Mouse (Mus musculus): ENCODE data around the gene Slc46a1. TPM values are rescaled to one million over a fixed set of nuclear protein-coding genes. Genes with fewer than 3 reads are reported as not detected.
A peak's percentile ranks its signal among the peaks of the same experiment; 100 is the strongest.

Slc46a1 gene
- polyA plus RNA-seq, 1 experiment from 2014 or later = 68.7 TPM

- Histone ChIP-seq H3K9ac (ENCODE audit: low read depth, low read length) (no peak overlapping the region), H3K36me3 (ENCODE audit: control insufficient read depth, insufficient read depth) (no peaks in the 10 kb centered on the region), H3K4me2 (replicated peaks; ENCODE audit: low read depth) (no peak overlapping the region), H3K9me3 (ENCODE audit: control insufficient read depth) (no peaks in the 10 kb centered on the region), H3K27me3 (replicated peaks; ENCODE audit: control insufficient read depth, insufficient read depth, low read length) (no peaks in the 10 kb centered on the region), H3K27ac (ENCODE audit: low read depth, low read length) (no peak overlapping the region), H3K4me3 (ENCODE audit: low read depth, low read length) (no peak overlapping the region), H3K4me1 (replicated peaks; ENCODE audit: control insufficient read depth, insufficient read depth, low read length) (no peaks in the 10 kb centered on the region)
- no peak for TF ChIP-seq CTCF (IDR thresholded peaks at IDR 0.05; ENCODE audit: low read depth)
- ATAC-seq = no peak
- WGBS = 72% methylated on average over 2 of the region's 2 CpGs
These were observed 41.1 kb upstream of the Slc46a1 start for GRCm38 (mm10) chr11:78424352-78424751.

GRCm38 (mm10) chr11:78425572-78425971 is 39.9 kb upstream of the Slc46a1 start:
- no peak for ATAC-seq
- Histone ChIP-seq H3K4me3 (ENCODE audit: low read depth, low read length) (no peak overlapping the region), H3K9me3 (ENCODE audit: control insufficient read depth) (no peaks in the 10 kb centered on the region), H3K27ac (ENCODE audit: low read depth, low read length) (no peak overlapping the region), H3K27me3 (replicated peaks; ENCODE audit: control insufficient read depth, insufficient read depth, low read length) (no peaks in the 10 kb centered on the region), H3K36me3 (ENCODE audit: control insufficient read depth, insufficient read depth) (no peaks in the 10 kb centered on the region), H3K4me2 (replicated peaks; ENCODE audit: low read depth) (no peak overlapping the region), H3K9ac (ENCODE audit: low read depth, low read length) (no peak overlapping the region), H3K4me1 (replicated peaks; ENCODE audit: control insufficient read depth, insufficient read depth, low read length) (no peaks in the 10 kb centered on the region)
- no peak for TF ChIP-seq CTCF (IDR thresholded peaks at IDR 0.05; ENCODE audit: low read depth)
- 55% methylated on average over 1 of the region's 1 CpGs for WGBS

GRCm38 (mm10) chr11:78427655-78428054 is 37.8 kb upstream of the Slc46a1 start:
- WGBS = 56% methylated on average over 6 of the region's 6 CpGs
- H3K4me1 ChIP-seq (replicated peaks; ENCODE audit: control insufficient read depth, insufficient read depth, low read length) = no peaks in the 10 kb centered on the region
- peak; percentile 75 for ATAC-seq
- no peak overlapping the region for H3K4me3 ChIP-seq (ENCODE audit: low read depth, low read length)
- H3K9me3 ChIP-seq (ENCODE audit: control insufficient read depth) = no peaks in the 10 kb centered on the region
- H3K27me3 ChIP-seq (replicated peaks; ENCODE audit: control insufficient read depth, insufficient read depth, low read length) = no peaks in the 10 kb centered on the region
- no peak overlapping the region for H3K9ac ChIP-seq (ENCODE audit: low read depth, low read length)
- peak overlapping the region; percentile 66 for H3K27ac ChIP-seq (ENCODE audit: low read depth, low read length)
- H3K36me3 ChIP-seq (ENCODE audit: control insufficient read depth, insufficient read depth) = no peaks in the 10 kb centered on the region
- H3K4me2 ChIP-seq (replicated peaks; ENCODE audit: low read depth) = no peak overlapping the region
- no peak for TF ChIP-seq CTCF (IDR thresholded peaks at IDR 0.05; ENCODE audit: low read depth)

DNA sequence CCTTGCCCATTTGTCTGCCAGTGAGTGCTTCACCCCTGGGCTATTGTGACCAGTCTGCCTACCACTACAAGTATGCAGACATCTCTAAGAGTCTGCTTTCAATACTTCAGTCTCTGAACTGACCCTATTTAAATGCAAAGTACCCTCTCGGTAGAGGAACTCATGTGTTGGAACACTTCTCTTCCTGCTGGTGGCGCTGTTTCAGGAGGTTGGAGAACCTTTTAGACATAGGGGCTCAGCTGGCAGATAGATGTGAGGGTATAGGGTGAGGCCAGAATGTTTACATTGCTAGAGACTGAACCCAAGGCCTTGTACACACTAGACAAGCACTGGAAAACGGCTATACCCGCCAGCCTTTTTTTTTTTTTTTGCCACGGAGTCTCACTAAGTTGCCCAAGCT is 37.2 kb upstream of the Slc46a1 start:
- Histone ChIP-seq H3K9ac (ENCODE audit: low read depth, low read length) (no peak overlapping the region), H3K9me3 (ENCODE audit: control insufficient read depth) (no peaks in the 10 kb centered on the region), H3K4me2 (replicated peaks; ENCODE audit: low read depth) (no peak overlapping the region), H3K36me3 (ENCODE audit: control insufficient read depth, insufficient read depth) (no peaks in the 10 kb centered on the region), H3K27ac (ENCODE audit: low read depth, low read length) (peak overlapping the region; percentile 66; the same call in 1 of the 2 replicates), H3K4me3 (ENCODE audit: low read depth, low read length) (no peak overlapping the region), H3K27me3 (replicated peaks; ENCODE audit: control insufficient read depth, insufficient read depth, low read length) (no peaks in the 10 kb centered on the region), H3K4me1 (replicated peaks; ENCODE audit: control insufficient read depth, insufficient read depth, low read length) (no peaks in the 10 kb centered on the region)
- ATAC-seq = no peak
- TF ChIP-seq CTCF (IDR thresholded peaks at IDR 0.05; ENCODE audit: low read depth) = 0 out of 2 replicates have a peak, but pooled peaks have one; percentile 18
- 74% methylated on average over 5 of the region's 5 CpGs for WGBS

DNA sequence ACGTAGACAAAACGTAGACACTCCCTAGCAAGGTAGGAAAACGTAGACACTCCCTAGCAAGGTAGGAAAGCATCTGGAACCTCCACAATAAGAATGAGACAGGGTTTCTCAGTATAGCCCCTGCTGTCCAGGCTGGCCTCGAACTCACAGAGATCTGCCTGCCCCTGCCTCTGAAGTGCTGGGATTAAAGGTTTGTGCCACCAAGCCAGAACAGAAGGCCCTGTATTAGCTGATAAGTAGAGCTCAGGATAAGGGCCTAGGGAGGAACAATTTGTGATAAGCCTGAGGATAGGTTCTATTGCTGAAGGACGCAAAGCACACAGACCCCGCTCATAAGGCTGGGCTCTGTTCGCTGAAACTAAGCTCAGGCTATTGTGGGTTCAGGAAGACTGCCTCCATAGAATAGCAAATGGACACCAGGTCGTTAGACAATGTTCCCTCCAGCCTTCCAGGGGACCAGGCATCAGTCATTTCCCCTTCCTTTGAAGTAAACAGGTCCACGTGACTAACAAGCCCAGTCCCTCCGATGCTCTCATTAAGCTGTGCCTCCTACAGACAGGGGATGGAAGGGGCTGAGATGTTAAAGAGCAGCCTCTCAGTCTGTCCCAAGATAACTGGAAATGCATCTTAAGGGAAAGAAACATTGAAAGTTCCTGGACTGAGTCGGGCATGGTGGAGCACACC is 35.2 kb upstream of the Slc46a1 start:
- 46% methylated on average over 11 of the region's 11 CpGs for WGBS
- no peak for ATAC-seq
- TF ChIP-seq CTCF (IDR thresholded peaks at IDR 0.05; ENCODE audit: low read depth) = no peak
- peak overlapping the region; percentile 77 for H3K27ac ChIP-seq (ENCODE audit: low read depth, low read length)
- H3K9me3 ChIP-seq (ENCODE audit: control insufficient read depth) = no peaks in the 10 kb centered on the region
- H3K36me3 ChIP-seq (ENCODE audit: control insufficient read depth, insufficient read depth) = no peaks in the 10 kb centered on the region
- no peak overlapping the region for H3K4me3 ChIP-seq (ENCODE audit: low read depth, low read length)
- no peaks in the 10 kb centered on the region for H3K27me3 ChIP-seq (replicated peaks; ENCODE audit: control insufficient read depth, insufficient read depth, low read length)
- H3K4me2 ChIP-seq (replicated peaks; ENCODE audit: low read depth) = no peak overlapping the region
- H3K9ac ChIP-seq (ENCODE audit: low read depth, low read length) = no peak overlapping the region
- 0 out of 2 replicates have a peak, but pooled peaks cover 4% of the 10 kb centered on the region for H3K4me1 ChIP-seq (replicated peaks; ENCODE audit: control insufficient read depth, insufficient read depth, low read length)

- no peak for ATAC-seq
- Histone ChIP-seq H3K4me2 (replicated peaks; ENCODE audit: low read depth) (no peak overlapping the region), H3K4me1 (replicated peaks; ENCODE audit: control insufficient read depth, insufficient read depth, low read length) (peaks cover 9% of the 10 kb centered on the region; the same call in 1 of the 2 replicates), H3K36me3 (ENCODE audit: control insufficient read depth, insufficient read depth) (no peaks in the 10 kb centered on the region), H3K4me3 (ENCODE audit: low read depth, low read length) (no peak overlapping the region), H3K9ac (ENCODE audit: low read depth, low read length) (no peak overlapping the region), H3K27ac (ENCODE audit: low read depth, low read length) (peak overlapping the region; percentile 77), H3K27me3 (replicated peaks; ENCODE audit: control insufficient read depth, insufficient read depth, low read length) (no peaks in the 10 kb centered on the region), H3K9me3 (ENCODE audit: control insufficient read depth) (no peaks in the 10 kb centered on the region)
- no peak for TF ChIP-seq CTCF (IDR thresholded peaks at IDR 0.05; ENCODE audit: low read depth)
- WGBS = 42% methylated on average over 10 of the region's 10 CpGs
These were observed 34.3 kb upstream of the Slc46a1 start for GRCm38 (mm10) chr11:78431176-78431575.

All from intestine, postnatal 0 days (tissue).